Mouse (Mus musculus): ENCODE measurements at regions not wholly inside any gene's neighbourhood (a gene's known extent, or its start where the extent isn't known, plus 50 kb on each side); places are given as distances from the start of the nearest gene placed in this dataset.

- Histone ChIP-seq H3K27ac (no peak overlapping the region), H3K4me3 (no peak overlapping the region)
- TF ChIP-seq CTCF (IDR thresholded peaks at IDR 0.05): no peak
- intact Hi-C loops (cut with DNase I): no loop called here
- DNase-seq (ENCODE audit: extremely low spot score in 1 of 2, low spot score in 2 of 2): no peak
Observed at GRCm38 (mm10) chr9:61135263-61135882, 236.8 kb upstream of the Tle3 start.

GRCm38 (mm10) chr9:61135917-61136316 is 236.2 kb upstream of the Tle3 start:
- intact Hi-C loops (cut with DNase I): no loop called here
- DNase-seq (ENCODE audit: extremely low spot score in 1 of 2, low spot score in 2 of 2): no peak
- Histone ChIP-seq H3K4me3 (no peak overlapping the region), H3K27ac (no peak overlapping the region)
- TF ChIP-seq CTCF (IDR thresholded peaks at IDR 0.05): no peak

- Histone ChIP-seq H3K27ac (no peak overlapping the region), H3K4me3 (no peak overlapping the region)
- DNase-seq (ENCODE audit: extremely low spot score in 1 of 2, low spot score in 2 of 2): no peak
- TF ChIP-seq CTCF (IDR thresholded peaks at IDR 0.05): no peak
- intact Hi-C loops (cut with DNase I): no loop called here
Observed at GRCm38 (mm10) chr9:61138741-61139368, 233.3 kb upstream of the Tle3 start.

GRCm38 (mm10) chr9:61143101-61143500 is 229.1 kb upstream of the Tle3 start:
- H3K4me3 ChIP-seq: no peak overlapping the region
- peak in 1 of 2 experiments; percentile 35 for DNase-seq (ENCODE audit: extremely low spot score in 1 of 2, low spot score in 2 of 2)
- H3K27ac ChIP-seq: no peak overlapping the region
- intact Hi-C loops (cut with DNase I): loop anchor here (2.0 to 5.0 kb wide), 2 partner anchors 132 to 229 kb away; partner anchors contain the start of gene Tle3
- no peak for TF ChIP-seq CTCF (IDR thresholded peaks at IDR 0.05)

GRCm38 (mm10) chr9:61144685-61145318 is 227.4 kb upstream of the Tle3 start:
- DNase-seq (ENCODE audit: extremely low spot score in 1 of 2, low spot score in 2 of 2): no peak
- no peak for TF ChIP-seq CTCF (IDR thresholded peaks at IDR 0.05)
- no peak overlapping the region for H3K4me3 ChIP-seq
- no peak overlapping the region for H3K27ac ChIP-seq
- intact Hi-C loops (cut with DNase I): loop anchor here (5.0 kb wide), 1 partner anchor 227 kb away; the partner anchor contains the start of gene Tle3

- intact Hi-C loops (cut with DNase I): no loop called here
- no peak overlapping the region for H3K27ac ChIP-seq
- DNase-seq (ENCODE audit: extremely low spot score in 1 of 2, low spot score in 2 of 2): no peak
- no peak overlapping the region for H3K4me3 ChIP-seq
- TF ChIP-seq CTCF (IDR thresholded peaks at IDR 0.05): no peak
Observed at GRCm38 (mm10) chr9:61145738-61146137, 226.4 kb upstream of the Tle3 start.

- no peak for TF ChIP-seq CTCF (IDR thresholded peaks at IDR 0.05)
- no peak overlapping the region for H3K27ac ChIP-seq
- intact Hi-C loops (cut with DNase I): no loop called here
- DNase-seq (ENCODE audit: extremely low spot score in 1 of 2, low spot score in 2 of 2): no peak
- H3K4me3 ChIP-seq: no peak overlapping the region
Observed at GRCm38 (mm10) chr9:61151201-61151600, 221.0 kb upstream of the Tle3 start.

GRCm38 (mm10) chr9:61151901-61152337 is 220.2 kb upstream of the Tle3 start:
- no peak overlapping the region for H3K27ac ChIP-seq
- intact Hi-C loops (cut with DNase I): no loop called here

GRCm38 (mm10) chr9:61154721-61155120 is 217.4 kb upstream of the Tle3 start:
- DNase-seq (ENCODE audit: extremely low spot score in 1 of 2, low spot score in 2 of 2): no peak
- H3K4me3 ChIP-seq: no peak overlapping the region
- H3K27ac ChIP-seq: no peak overlapping the region
- intact Hi-C loops (cut with DNase I): loop anchor here (5.0 kb wide), 1 partner anchor 97 kb away; no protein-coding TSS in a partner anchor
- TF ChIP-seq CTCF (IDR thresholded peaks at IDR 0.05): no peak

More at GRCm38 (mm10) chr9:61151901-61152337, 220.2 kb upstream of the Tle3 start:
- H3K4me3 ChIP-seq: no peak overlapping the region
- no peak for DNase-seq (ENCODE audit: extremely low spot score in 1 of 2, low spot score in 2 of 2)
- TF ChIP-seq CTCF (IDR thresholded peaks at IDR 0.05): no peak

- no peak for DNase-seq (ENCODE audit: extremely low spot score in 1 of 2, low spot score in 2 of 2)
- Histone ChIP-seq H3K27ac (no peak overlapping the region), H3K4me3 (no peak overlapping the region)
- intact Hi-C loops (cut with DNase I): loop anchor here (5.0 kb wide), 1 partner anchor 99 kb away; no protein-coding TSS in a partner anchor
- TF ChIP-seq CTCF (IDR thresholded peaks at IDR 0.05): no peak
Observed at GRCm38 (mm10) chr9:61155851-61156250, 216.3 kb upstream of the Tle3 start.

GRCm38 (mm10) chr9:61158192-61158770 is 213.9 kb upstream of the Tle3 start:
- no peak overlapping the region for H3K27ac ChIP-seq
- TF ChIP-seq CTCF (IDR thresholded peaks at IDR 0.05): no peak
- DNase-seq (ENCODE audit: extremely low spot score in 1 of 2, low spot score in 2 of 2): no peak
- H3K4me3 ChIP-seq: no peak overlapping the region
- intact Hi-C loops (cut with DNase I): loop anchor here (5.0 kb wide), 1 partner anchor 101 kb away; no protein-coding TSS in a partner anchor

- no peak for DNase-seq (ENCODE audit: extremely low spot score in 1 of 2, low spot score in 2 of 2)
- no peak for TF ChIP-seq CTCF (IDR thresholded peaks at IDR 0.05)
- intact Hi-C loops (cut with DNase I): loop anchor here (5.0 kb wide), 1 partner anchor 102 kb away; no protein-coding TSS in a partner anchor
- H3K27ac ChIP-seq: no peak overlapping the region
- no peak overlapping the region for H3K4me3 ChIP-seq
Observed at GRCm38 (mm10) chr9:61159159-61159558, 213.0 kb upstream of the Tle3 start.

Measured in left cerebral cortex, adult 2 months (tissue).